Mouse (Mus musculus): ENCODE data around the gene Gpat3. TPM values are rescaled to one million over a fixed set of nuclear protein-coding genes. Genes with fewer than 3 reads are reported as not detected.

Gene Gpat3
- 19.6 TPM for polyA plus RNA-seq (2014; fragmentation: Illumina TruSeq; extraction: RNeasy Lipid Tissue Mini Kit (QIAGEN cat#74804); ENCODE audit: low read depth, low replicate concordance)

DNA sequence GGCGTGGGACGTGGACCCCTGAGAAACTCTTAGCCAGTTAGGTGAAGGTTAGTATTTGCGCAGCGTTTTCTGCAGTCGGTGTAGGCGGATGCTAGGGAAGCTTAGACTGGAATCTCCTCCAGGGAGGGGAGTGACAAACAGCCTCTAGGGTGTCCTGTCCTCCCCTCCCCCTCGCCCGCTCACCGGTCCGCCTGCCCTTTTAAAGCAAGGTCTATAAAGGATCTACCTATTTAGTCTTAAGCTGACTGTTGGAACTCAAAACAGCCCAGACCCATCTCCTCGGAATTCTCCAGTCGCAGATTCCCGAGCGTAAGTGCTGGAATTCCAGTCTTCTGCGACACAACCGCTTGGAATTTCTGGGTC is at the start of gene Gpat3:
Gene Gpat3, plus strand, starts transcription at position 229 of the 363 bp plus-strand sequence.

GRCm38 (mm10) chr5:100798165-100798860 is 47.2 kb upstream of the Gpat3 start, which contains the start of the genes Helq and Mrps18c:
Gene Helq, minus strand, starts transcription at chr5:100798598.
Gene Mrps18c, plus strand, starts transcription at chr5:100798627.

GRCm38 (mm10) chr5:100820483-100821184 is 24.9 kb upstream of the Gpat3 start, which contains the start of gene Abraxas1:
Gene Abraxas1, minus strand, starts transcription at chr5:100820965.

Other genes with a start within 250 kb of the Gpat3 start
- gene Coq2, start 170.6 kb upstream of the Gpat3 start, polyA plus RNA-seq (2014; fragmentation: Illumina TruSeq; extraction: RNeasy Lipid Tissue Mini Kit (QIAGEN cat#74804); ENCODE audit: low read depth, low replicate concordance) = 6.1 TPM
- 5.6 TPM for gene Hpse, start 126.0 kb upstream of the Gpat3 start, polyA plus RNA-seq (2014; fragmentation: Illumina TruSeq; extraction: RNeasy Lipid Tissue Mini Kit (QIAGEN cat#74804); ENCODE audit: low read depth, low replicate concordance)
- 7.6 TPM for gene Helq, start 47.1 kb upstream of the Gpat3 start, polyA plus RNA-seq (2014; fragmentation: Illumina TruSeq; extraction: RNeasy Lipid Tissue Mini Kit (QIAGEN cat#74804); ENCODE audit: low read depth, low replicate concordance)
- gene Mrps18c, start 47.1 kb upstream of the Gpat3 start, polyA plus RNA-seq (2014; fragmentation: Illumina TruSeq; extraction: RNeasy Lipid Tissue Mini Kit (QIAGEN cat#74804); ENCODE audit: low read depth, low replicate concordance) = 83.7 TPM
- gene Abraxas1, start 24.7 kb upstream of the Gpat3 start, polyA plus RNA-seq (2014; fragmentation: Illumina TruSeq; extraction: RNeasy Lipid Tissue Mini Kit (QIAGEN cat#74804); ENCODE audit: low read depth, low replicate concordance) = 36.9 TPM